Mouse (Mus musculus) limb, embryonic 10.5 days (tissue): ENCODE data around the gene Mdga1. TPM values are rescaled to one million over a fixed set of nuclear protein-coding genes. Genes with fewer than 3 reads are reported as not detected.

ENCODE experiments used
- DNase-seq: peaks from one replicate; pipeline ENCODE4 v3.0.0-alpha.2; 2017; ENCODE audit warnings: low spot score
- H3K27ac ChIP-seq: fragments of 300-500 bp; sonication (generic); 2 replicates; pipeline ENCODE4 v1.5.1; 2016; ENCODE audit warnings: mild to moderate bottlenecking
- H3K27me3 ChIP-seq: fragments of 300-500 bp; sonication (generic); 2 replicates; pipeline ENCODE4 v1.6.1; 2016; ENCODE audit warnings: low read depth, mild to moderate bottlenecking; ENCODE audit not compliant: poor library complexity, severe bottlenecking
- H3K36me3 ChIP-seq: fragments of 300-500 bp; sonication (generic); 2 replicates; pipeline ENCODE4 v1.6.1; 2016; ENCODE audit warnings: mild to moderate bottlenecking, moderate library complexity
- H3K4me1 ChIP-seq: fragments of 300-500 bp; sonication (generic); 2 replicates; pipeline ENCODE4 v1.6.1; 2016
- H3K4me3 ChIP-seq: fragments of 300-500 bp; sonication (generic); 2 replicates; pipeline ENCODE4 v1.5.1; 2016; ENCODE audit warnings: mild to moderate bottlenecking, moderate library complexity
- H3K9me3 ChIP-seq: fragments of 300-500 bp; sonication (generic); replicated peaks from 2 replicates; pipeline ENCODE4 v1.6.1; 2016; ENCODE audit warnings: mild to moderate bottlenecking
- WGBS: fragments of 180-500 bp; shearing (Covaris S2); methylation state at CpG from one replicate; pipeline ENCODE4 v1.1.7; 2016; 5-methylcytosine and 5-hydroxymethylcytosine counted together
- polyA plus RNA-seq: library from polyadenylated mRNA; unstranded; fragments of >200 nt; fragmentation: Nextera tagmentation; extraction: Ambion mirVana; gene quantifications from 2 replicates; pipeline ENCODE4 v1.2.1, GENCODE M21; 2016

The Mdga1 gene
- 1.2 and 4.0 TPM in 2 replicates for polyA plus RNA-seq

- no peak within 1 kb of the TSS for H3K27ac ChIP-seq
- 81% methylated on average over 7 of the region's 7 CpGs for WGBS
- H3K27me3 ChIP-seq: peaks cover 25% of the 10 kb centered on the region
- no peak for DNase-seq
- peaks cover 36% of the 10 kb centered on the region for H3K4me1 ChIP-seq
- no peak within 1 kb of the TSS for H3K4me3 ChIP-seq
- H3K36me3 ChIP-seq: no peaks in the 10 kb centered on the region
- no peaks in the 10 kb centered on the region for H3K9me3 ChIP-seq
Observed at GRCm38 (mm10) chr17:29970037-29970555, at the start of gene Mdga1. Gene Mdga1, minus strand, starts transcription at chr17:29970087.

- peaks cover 14% of the 10 kb centered on the region for H3K36me3 ChIP-seq
- peaks cover 12% of the 10 kb centered on the region for H3K4me1 ChIP-seq
- H3K9me3 ChIP-seq: no peaks in the 10 kb centered on the region
- DNase-seq: no peak
- no peak overlapping the region for H3K27ac ChIP-seq
- no peak overlapping the region for H3K4me3 ChIP-seq
- no peaks in the 10 kb centered on the region for H3K27me3 ChIP-seq
- WGBS: 90% methylated on average over 12 of the region's 12 CpGs
Observed at GRCm38 (mm10) chr17:30018927-30019610, 49.2 kb upstream of the Mdga1 start.

GRCm38 (mm10) chr17:30014660-30015059 is 44.8 kb upstream of the Mdga1 start:
- no peaks in the 10 kb centered on the region for H3K27me3 ChIP-seq
- WGBS: 93% methylated on average over 4 of the region's 4 CpGs
- H3K36me3 ChIP-seq: peaks cover 35% of the 10 kb centered on the region
- peaks cover 6% of the 10 kb centered on the region for H3K4me1 ChIP-seq
- no peaks in the 10 kb centered on the region for H3K9me3 ChIP-seq
- no peak overlapping the region for H3K27ac ChIP-seq
- no peak overlapping the region for H3K4me3 ChIP-seq
- no peak for DNase-seq

- no peaks in the 10 kb centered on the region for H3K9me3 ChIP-seq
- H3K36me3 ChIP-seq: peaks cover 33% of the 10 kb centered on the region
- H3K27ac ChIP-seq: no peak overlapping the region
- H3K4me1 ChIP-seq: peaks cover 37% of the 10 kb centered on the region
- no peaks in the 10 kb centered on the region for H3K27me3 ChIP-seq
- no peak for DNase-seq
- H3K4me3 ChIP-seq: no peak overlapping the region
Observed at GRCm38 (mm10) chr17:30008392-30008791, 38.5 kb upstream of the Mdga1 start.

- 83% methylated on average over 6 of the region's 6 CpGs for whole genome bisulfite sequencing
- H3K27me3 ChIP-seq: no peaks in the 10 kb centered on the region
- no peak overlapping the region for H3K4me3 ChIP-seq
- no peak for DNase-seq
- no peaks in the 10 kb centered on the region for H3K9me3 ChIP-seq
- peaks cover 33% of the 10 kb centered on the region for H3K36me3 ChIP-seq
- no peak overlapping the region for H3K27ac ChIP-seq
- H3K4me1 ChIP-seq: peaks cover 40% of the 10 kb centered on the region
Observed at GRCm38 (mm10) chr17:30007883-30008282, 38.0 kb upstream of the Mdga1 start.

- DNase-seq: no peak
- 92% methylated on average over 2 of the region's 2 CpGs for WGBS
- Histone ChIP-seq H3K27ac (no peak overlapping the region), H3K4me3 (0 out of 2 replicates have a peak overlapping the region, but pooled peaks have one; percentile 100), H3K36me3 (peaks cover 26% of the 10 kb centered on the region), H3K4me1 (peaks cover 40% of the 10 kb centered on the region), H3K27me3 (no peaks in the 10 kb centered on the region), H3K9me3 (no peaks in the 10 kb centered on the region)
Observed at GRCm38 (mm10) chr17:30006877-30007276, 37.0 kb upstream of the Mdga1 start.

GRCm38 (mm10) chr17:30005451-30005941 is 35.6 kb upstream of the Mdga1 start:
- no peaks in the 10 kb centered on the region for H3K9me3 ChIP-seq
- peak; percentile 66 for DNase-seq
- H3K4me1 ChIP-seq: peaks cover 40% of the 10 kb centered on the region
- peak overlapping the region; percentile 100 for H3K27ac ChIP-seq
- H3K36me3 ChIP-seq: peaks cover 26% of the 10 kb centered on the region
- under 1% methylated on average over 19 of the region's 19 CpGs for WGBS
- H3K4me3 ChIP-seq: peak overlapping the region; percentile 100
- H3K27me3 ChIP-seq: no peaks in the 10 kb centered on the region

GRCm38 (mm10) chr17:30005103-30005443 is 35.2 kb upstream of the Mdga1 start:
- no peaks in the 10 kb centered on the region for H3K27me3 ChIP-seq
- peak overlapping the region; percentile 100 for H3K4me3 ChIP-seq
- H3K36me3 ChIP-seq: peaks cover 22% of the 10 kb centered on the region
- 1% methylated on average over 29 of the region's 47 CpGs for WGBS
- peaks cover 40% of the 10 kb centered on the region for H3K4me1 ChIP-seq
- H3K9me3 ChIP-seq: no peaks in the 10 kb centered on the region
- DNase-seq: no peak
- peak overlapping the region; percentile 100 for H3K27ac ChIP-seq

- peak within 1 kb of the TSS; percentile 100 for H3K27ac ChIP-seq
- no peaks in the 10 kb centered on the region for H3K27me3 ChIP-seq
- DNase-seq: peak; percentile 99
- peaks cover 40% of the 10 kb centered on the region for H3K4me1 ChIP-seq
- H3K4me3 ChIP-seq: peak within 1 kb of the TSS; percentile 100
- WGBS: under 1% methylated on average over 58 of the region's 93 CpGs
- H3K36me3 ChIP-seq: peaks cover 16% of the 10 kb centered on the region
- H3K9me3 ChIP-seq: no peaks in the 10 kb centered on the region
Observed at GRCm38 (mm10) chr17:30004203-30005102, 34.6 kb upstream of the Mdga1 start, which contains the start of gene Zfand3. Gene Zfand3, plus strand, starts transcription at chr17:30004733.

GRCm38 (mm10) chr17:29998566-29999295 is 28.8 kb upstream of the Mdga1 start:
- no peaks in the 10 kb centered on the region for H3K36me3 ChIP-seq
- H3K27me3 ChIP-seq: no peaks in the 10 kb centered on the region
- H3K4me1 ChIP-seq: peaks cover 7% of the 10 kb centered on the region
- no peak for DNase-seq
- H3K9me3 ChIP-seq: no peaks in the 10 kb centered on the region
- H3K4me3 ChIP-seq: no peak overlapping the region
- no peak overlapping the region for H3K27ac ChIP-seq
- WGBS: 82% methylated on average over 24 of the region's 24 CpGs

GRCm38 (mm10) chr17:29997726-29998125 is 27.8 kb upstream of the Mdga1 start:
- no peaks in the 10 kb centered on the region for H3K36me3 ChIP-seq
- H3K27ac ChIP-seq: no peak overlapping the region
- no peak overlapping the region for H3K4me3 ChIP-seq
- no peaks in the 10 kb centered on the region for H3K4me1 ChIP-seq
- H3K27me3 ChIP-seq: no peaks in the 10 kb centered on the region
- WGBS: 89% methylated on average over 7 of the region's 7 CpGs
- DNase-seq: no peak
- H3K9me3 ChIP-seq: no peaks in the 10 kb centered on the region

GRCm38 (mm10) chr17:29995986-29996385 is 26.1 kb upstream of the Mdga1 start:
- Histone ChIP-seq H3K9me3 (no peaks in the 10 kb centered on the region), H3K27ac (no peak overlapping the region), H3K4me3 (no peak overlapping the region), H3K4me1 (no peaks in the 10 kb centered on the region), H3K36me3 (no peaks in the 10 kb centered on the region), H3K27me3 (no peaks in the 10 kb centered on the region)
- WGBS: 88% methylated on average over 5 of the region's 5 CpGs
- DNase-seq: no peak
